Mouse (Mus musculus): ENCODE data around the gene Lyplal1.

Lyplal1 gene

GRCm38 (mm10) chr1:186116701-186117488 lies at the start of gene Lyplal1:
TSS of gene Lyplal1 (minus strand) at chr1:186117310.
- peak; percentile 89 to 96 for DNase-seq (ENCODE audit: low spot score in 2 of 2)

GRCm38 (mm10) chr1:186163616-186164015 lies 46.5 kb upstream of the Lyplal1 start:
- DNase-seq (ENCODE audit: low spot score in 2 of 2), result no peak

GRCm38 (mm10) chr1:186163206-186163605 lies 46.1 kb upstream of the Lyplal1 start:
- no peak for DNase-seq (ENCODE audit: low spot score in 2 of 2)

GRCm38 (mm10) chr1:186150376-186150775 lies 33.3 kb upstream of the Lyplal1 start:
- no peak for DNase-seq (ENCODE audit: low spot score in 2 of 2)

- no peak for DNase-seq (ENCODE audit: low spot score in 2 of 2)
Measured at GRCm38 (mm10) chr1:186145444-186145843, 28.3 kb upstream of the Lyplal1 start.

GRCm38 (mm10) chr1:186140191-186140590 lies 23.1 kb upstream of the Lyplal1 start:
- DNase-seq (ENCODE audit: low spot score in 2 of 2), result no peak

GRCm38 (mm10) chr1:186137873-186138272 lies 20.8 kb upstream of the Lyplal1 start:
- no peak for DNase-seq (ENCODE audit: low spot score in 2 of 2)

- DNase-seq (ENCODE audit: low spot score in 2 of 2), result no peak
Measured at GRCm38 (mm10) chr1:186136636-186137380, 19.7 kb upstream of the Lyplal1 start.

GRCm38 (mm10) chr1:186131465-186131864 lies 14.4 kb upstream of the Lyplal1 start:
- no peak for DNase-seq (ENCODE audit: low spot score in 2 of 2)

- DNase-seq (ENCODE audit: low spot score in 2 of 2), result no peak
Measured at GRCm38 (mm10) chr1:186128940-186129339, 11.8 kb upstream of the Lyplal1 start.

- no peak for DNase-seq (ENCODE audit: low spot score in 2 of 2)
Measured at GRCm38 (mm10) chr1:186126313-186126862, 9.3 kb upstream of the Lyplal1 start.

- no peak for DNase-seq (ENCODE audit: low spot score in 2 of 2)
Measured at GRCm38 (mm10) chr1:186123690-186124089, 6.6 kb upstream of the Lyplal1 start.

- no peak for DNase-seq (ENCODE audit: low spot score in 2 of 2)
Measured at GRCm38 (mm10) chr1:186119856-186120255, 2.7 kb upstream of the Lyplal1 start.

GRCm38 (mm10) chr1:186116086-186116600 lies 967 bp downstream of the Lyplal1 start:
- DNase-seq (ENCODE audit: low spot score in 2 of 2), result no peak

GRCm38 (mm10) chr1:186102313-186102712 lies 14.8 kb downstream of the Lyplal1 start:
- no peak for DNase-seq (ENCODE audit: low spot score in 2 of 2)

- no peak for DNase-seq (ENCODE audit: low spot score in 2 of 2)
Measured at GRCm38 (mm10) chr1:186066266-186066897, 50.7 kb downstream of the Lyplal1 start.

GRCm38 (mm10) chr1:186060041-186060440 lies 57.1 kb downstream of the Lyplal1 start:
- no peak for DNase-seq (ENCODE audit: low spot score in 2 of 2)

GRCm38 (mm10) chr1:186054227-186054626 lies 62.9 kb downstream of the Lyplal1 start:
- DNase-seq (ENCODE audit: low spot score in 2 of 2), result no peak

- no peak for DNase-seq (ENCODE audit: low spot score in 2 of 2)
Measured at GRCm38 (mm10) chr1:186053280-186054043, 63.6 kb downstream of the Lyplal1 start.

GRCm38 (mm10) chr1:186043709-186044452 lies 73.2 kb downstream of the Lyplal1 start:
- DNase-seq (ENCODE audit: low spot score in 2 of 2), result no peak

Measured in frontal cortex, postnatal 14 days (tissue).